Mouse (Mus musculus): ENCODE measurements at regions not wholly inside any gene's neighbourhood (a gene's known extent, or its start where the extent isn't known, plus 50 kb on each side); places are given as distances from the start of the nearest gene placed in this dataset.

GRCm38 (mm10) chr19:59636271-59636670 lies 178.1 kb downstream of the Emx2 start:
- no peak for TF ChIP-seq ZC3H11A (IDR thresholded peaks at IDR 0.05; ENCODE audit: borderline replicate concordance, low read depth, low read length)
- TF ChIP-seq CHD2 (IDR thresholded peaks at IDR 0.05; ENCODE audit: low read depth, low read length) = no peak
- TF ChIP-seq HCFC1 (IDR thresholded peaks at IDR 0.05; ENCODE audit: borderline replicate concordance, insufficient read depth, low read length) = no peak
- no peak for TF ChIP-seq MAFK (IDR thresholded peaks at IDR 0.05; ENCODE audit: insufficient read depth, low read depth, low read length)
